Mouse (Mus musculus): ENCODE measurements around the gene Iqce.

Gene Iqce

DNA sequence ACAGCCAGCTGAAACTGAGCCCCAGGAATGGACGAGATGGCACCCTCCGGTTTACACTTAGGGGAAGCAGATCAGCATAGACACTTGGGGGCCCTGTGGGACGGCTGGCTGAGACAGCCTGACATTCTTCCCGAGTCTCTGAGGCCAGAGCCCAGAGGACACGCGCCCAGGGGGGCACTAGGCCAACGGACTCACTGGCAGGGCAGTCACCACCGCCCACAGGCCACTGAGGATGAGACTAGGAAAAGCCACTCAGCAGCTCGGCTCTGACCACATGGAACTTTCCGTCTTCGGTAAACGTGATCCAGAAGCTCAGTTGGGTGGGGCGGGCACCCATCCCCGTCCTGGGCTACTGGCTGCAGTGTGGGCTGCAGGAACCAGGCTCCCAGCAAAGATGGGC is 62.3 kb downstream of the Iqce start:
- peak; percentile 72 for DNase-seq (ENCODE audit: low read depth, low spot score)

DNA sequence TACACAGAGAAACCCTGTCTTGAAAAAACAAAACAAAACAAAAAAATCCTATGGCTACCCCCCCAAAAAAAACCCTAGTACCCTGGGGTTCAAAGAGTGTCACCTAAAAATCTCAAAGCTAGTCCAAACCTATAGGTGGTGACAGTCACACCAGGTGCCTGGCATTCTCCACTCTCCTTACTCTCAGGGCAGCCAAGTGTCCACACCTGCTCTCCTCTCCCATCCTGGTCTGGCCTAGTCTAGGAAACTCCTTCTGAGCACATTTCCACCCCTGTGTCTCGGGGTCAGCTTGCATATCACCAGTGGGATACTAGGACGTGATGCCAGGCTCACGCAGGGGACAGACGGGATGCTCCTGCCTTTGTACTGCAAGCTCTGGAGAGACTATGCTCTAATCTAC is 62.9 kb downstream of the Iqce start:
- DNase-seq (ENCODE audit: low read depth, low spot score), result no peak

- DNase-seq (ENCODE audit: low read depth, low spot score), result no peak
Observed at GRCm38 (mm10) chr5:140638484-140638883, 63.7 kb downstream of the Iqce start.

DNA sequence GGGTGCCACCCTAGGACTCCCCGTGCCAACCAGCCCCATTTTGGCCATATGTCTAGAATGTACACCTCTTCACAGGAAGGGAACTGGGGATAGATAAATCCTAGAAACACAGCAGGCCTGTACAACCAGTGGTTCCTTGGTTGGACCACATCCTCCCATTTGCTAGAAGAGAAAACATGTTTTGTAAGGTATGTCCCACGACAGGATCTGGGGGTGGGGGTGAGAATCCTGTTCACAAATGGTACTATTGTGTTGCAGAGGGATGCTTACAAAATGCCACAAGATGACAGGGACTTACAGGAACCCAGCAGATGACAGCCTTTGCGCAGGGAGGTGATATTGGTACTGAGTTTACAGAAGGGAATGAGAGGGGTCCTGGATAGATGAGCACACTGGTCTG is 64.2 kb downstream of the Iqce start:
- no peak for DNase-seq (ENCODE audit: low read depth, low spot score)

- no peak for DNase-seq (ENCODE audit: low read depth, low spot score)
Observed at GRCm38 (mm10) chr5:140637058-140637410, 65.1 kb downstream of the Iqce start.

DNA sequence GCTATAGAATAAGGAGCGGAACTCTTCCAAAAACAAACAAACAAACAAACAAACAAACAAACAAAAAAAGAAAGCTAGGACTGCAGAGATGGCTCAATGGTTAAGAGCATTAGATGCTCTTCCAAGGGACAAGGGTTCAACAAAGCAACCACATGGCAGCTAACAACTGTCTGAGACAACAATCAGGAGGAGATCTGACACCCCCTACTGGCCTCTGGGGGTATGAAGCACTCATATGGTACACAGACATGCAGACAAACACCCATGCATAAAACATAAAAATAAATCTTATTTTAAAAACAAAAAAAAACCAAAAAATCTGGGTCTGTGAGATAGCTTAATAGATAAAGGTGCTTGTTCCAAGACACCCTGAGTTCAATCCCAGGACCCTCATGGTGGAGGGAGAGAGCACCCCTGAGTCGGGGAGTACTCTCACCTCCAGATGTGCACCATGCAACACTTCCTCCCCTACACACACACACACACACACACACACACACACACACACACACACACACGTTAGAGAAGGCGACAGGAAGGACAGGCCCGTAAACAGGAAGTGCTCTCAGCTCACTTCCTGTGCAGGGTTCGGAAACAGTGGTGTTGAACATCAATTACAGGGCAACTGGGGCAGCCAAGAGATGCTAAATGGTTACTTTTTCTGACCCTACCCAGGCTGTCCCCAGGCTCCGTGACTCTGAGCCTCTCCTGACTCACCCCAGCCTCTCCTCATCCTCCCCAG is 65.7 kb downstream of the Iqce start:
- DNase-seq (ENCODE audit: low read depth, low spot score), result no peak

DNA sequence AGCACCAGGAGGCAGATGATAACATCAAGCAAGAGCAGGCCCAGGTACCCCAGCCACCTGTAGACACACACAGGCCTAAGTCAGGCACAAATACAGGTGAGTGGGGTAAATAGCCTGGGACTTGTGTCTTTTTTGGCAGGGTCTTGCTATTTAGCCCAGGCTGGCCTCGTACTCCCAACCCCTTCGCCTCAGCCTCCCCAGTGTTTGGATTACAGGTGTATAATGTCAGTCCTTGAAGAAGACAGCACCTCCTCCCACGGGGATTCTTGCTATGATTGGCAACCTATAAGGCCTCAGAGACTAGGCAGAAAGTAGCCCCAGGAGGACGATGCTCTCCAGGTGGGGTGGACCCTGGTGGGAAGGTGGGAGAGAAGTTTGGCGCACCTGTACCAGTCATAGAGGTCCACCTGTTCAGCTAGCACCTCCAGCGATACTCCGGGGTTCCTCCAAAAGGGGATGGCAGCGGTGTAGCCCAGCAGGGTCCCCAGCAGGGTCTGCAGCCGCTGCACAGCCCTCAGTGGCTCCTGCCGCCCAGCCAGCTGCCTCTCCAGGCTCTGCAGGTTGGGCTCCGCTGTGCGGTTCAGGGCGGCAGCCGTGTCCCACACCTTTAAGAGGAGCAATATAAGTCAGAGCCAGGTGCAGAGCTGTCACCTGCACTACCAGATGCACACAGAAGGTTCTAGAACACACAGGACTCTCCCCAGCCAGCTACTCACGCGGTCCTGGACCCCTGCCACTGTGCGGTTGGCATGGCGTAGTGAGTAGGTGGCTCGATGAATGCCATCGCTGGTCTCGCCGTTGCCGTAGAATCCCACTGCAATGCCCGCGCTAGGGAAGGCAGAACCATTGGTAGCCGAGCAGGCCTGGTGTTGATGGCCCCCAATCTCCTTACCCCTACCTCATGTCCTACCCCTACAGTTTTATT is 67.1 kb downstream of the Iqce start:
- no peak for DNase-seq (ENCODE audit: low read depth, low spot score)

GRCm38 (mm10) chr5:140633432-140633831 is 68.7 kb downstream of the Iqce start:
- no peak for DNase-seq (ENCODE audit: low read depth, low spot score)

GRCm38 (mm10) chr5:140628995-140629394 is 73.2 kb downstream of the Iqce start:
- no peak for DNase-seq (ENCODE audit: low read depth, low spot score)

DNA sequence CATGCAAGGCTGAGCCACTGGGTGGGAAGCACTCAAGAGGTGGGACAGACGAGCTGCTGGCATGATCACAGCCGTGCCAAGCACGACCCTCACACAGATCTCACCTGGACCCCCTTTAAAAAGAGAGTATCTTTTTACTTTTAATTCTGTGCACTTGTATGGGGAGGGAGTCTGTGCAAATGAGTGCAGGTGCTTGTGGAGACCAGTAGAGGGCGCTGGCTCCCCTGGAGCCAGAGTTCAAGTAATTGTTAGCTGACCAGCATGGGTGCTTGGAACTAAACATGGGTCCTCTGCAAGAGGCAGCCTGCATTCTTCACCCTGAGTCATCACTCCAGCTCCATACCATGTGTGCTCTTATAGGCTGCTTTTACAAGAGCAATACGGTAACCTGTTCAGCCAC is 74.6 kb downstream of the Iqce start:
- DNase-seq (ENCODE audit: low read depth, low spot score), result no peak

- DNase-seq (ENCODE audit: low read depth, low spot score), result no peak
Observed at GRCm38 (mm10) chr5:140624961-140625360, 77.2 kb downstream of the Iqce start.

DNA sequence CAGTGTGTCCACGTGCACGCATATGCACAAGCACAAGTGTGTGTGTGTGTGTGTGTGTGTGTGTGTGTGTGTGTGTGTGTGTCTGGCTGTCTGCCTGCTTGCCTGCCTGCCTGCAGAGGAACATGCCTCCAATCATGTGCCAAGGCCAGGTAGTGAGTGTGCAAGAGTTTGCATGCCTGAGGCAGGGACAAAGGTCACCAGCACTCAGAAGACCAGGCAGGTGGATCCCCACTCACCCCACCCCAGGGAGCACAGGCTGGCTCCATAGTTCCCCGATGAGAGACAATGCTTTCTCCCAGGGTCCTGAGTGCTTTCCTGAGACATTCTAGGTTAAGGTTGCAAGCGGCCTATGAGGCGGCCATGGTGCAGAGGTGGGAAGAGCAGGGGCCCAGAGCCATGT is 77.9 kb downstream of the Iqce start:
- no peak for DNase-seq (ENCODE audit: low read depth, low spot score)

DNA sequence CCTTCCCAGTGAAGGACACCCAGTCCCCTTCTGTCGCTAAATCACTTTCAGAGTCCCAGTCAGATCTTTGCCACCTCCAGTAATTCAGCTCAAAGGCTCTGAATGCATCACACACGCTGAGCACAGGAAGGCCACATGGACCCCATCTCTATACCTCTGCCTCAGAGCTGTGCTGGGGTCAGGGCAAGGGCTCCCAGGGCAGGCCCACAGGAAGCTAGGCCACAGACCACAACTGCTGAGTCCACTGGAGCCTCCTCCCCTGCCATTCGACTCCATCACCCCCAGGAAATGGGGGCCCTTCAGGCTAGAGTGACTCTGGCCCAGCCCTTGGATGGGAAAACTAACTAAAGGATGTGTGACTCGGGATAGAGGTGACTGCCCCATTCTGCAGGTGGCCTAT is 78.4 kb downstream of the Iqce start:
- no peak for DNase-seq (ENCODE audit: low read depth, low spot score)

DNA sequence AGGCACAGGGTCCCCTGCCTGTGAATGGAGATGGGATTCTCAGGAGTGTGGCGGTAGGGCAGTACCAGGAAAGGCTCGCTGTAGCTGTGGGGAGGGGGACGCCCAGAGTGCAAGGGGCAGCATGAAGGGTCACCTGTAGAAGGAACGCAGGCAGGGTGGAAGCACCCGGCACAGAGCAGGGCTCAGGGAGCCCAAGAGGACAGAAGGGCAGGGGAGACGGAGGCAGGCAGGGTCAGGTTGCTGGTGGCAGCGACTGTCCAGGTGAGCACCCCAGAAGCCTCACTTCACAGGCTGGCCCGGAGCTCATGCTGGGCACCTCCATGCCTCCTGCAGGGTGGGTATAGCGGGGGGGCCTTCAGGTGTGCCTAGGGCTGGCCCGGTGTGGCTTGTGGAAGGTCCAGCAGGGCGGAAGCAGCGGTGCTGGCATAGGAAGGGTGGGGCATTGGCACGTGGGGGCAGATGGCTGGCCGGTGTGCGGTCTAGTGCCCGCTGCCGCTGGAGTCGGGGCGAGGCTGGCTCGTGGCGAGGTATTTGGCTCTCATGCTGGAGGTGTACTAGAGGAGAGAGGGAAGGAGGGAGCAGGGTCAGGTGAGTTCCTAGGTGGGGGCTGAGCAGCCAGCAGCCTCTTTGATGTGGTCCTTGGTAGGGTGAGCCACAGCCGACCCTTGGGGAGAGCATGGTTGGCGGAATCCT is 79.1 kb downstream of the Iqce start:
- DNase-seq (ENCODE audit: low read depth, low spot score), result no peak

- no peak for DNase-seq (ENCODE audit: low read depth, low spot score)
Observed at GRCm38 (mm10) chr5:140621517-140621916, 80.7 kb downstream of the Iqce start.

DNA sequence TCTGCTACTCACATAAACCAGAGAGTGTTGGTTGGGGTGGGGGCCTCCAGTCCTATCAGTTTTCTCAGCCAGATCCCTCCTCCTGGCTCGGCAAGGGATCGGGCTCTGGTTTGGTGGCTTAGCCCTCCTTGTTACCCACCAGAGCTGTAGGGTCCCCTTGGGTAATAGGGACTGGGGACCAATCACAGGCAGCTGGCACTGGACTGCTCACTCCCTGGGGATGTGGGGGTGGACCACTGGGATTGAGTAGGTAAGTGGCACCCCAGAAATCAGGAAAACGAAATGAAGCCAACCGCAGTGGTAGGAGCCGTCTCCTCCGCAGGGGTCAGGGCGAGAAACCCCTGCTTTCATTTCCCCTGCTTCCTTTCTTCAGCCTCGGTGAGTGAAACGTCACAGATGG is 81.1 kb downstream of the Iqce start:
- DNase-seq (ENCODE audit: low read depth, low spot score), result no peak

DNA sequence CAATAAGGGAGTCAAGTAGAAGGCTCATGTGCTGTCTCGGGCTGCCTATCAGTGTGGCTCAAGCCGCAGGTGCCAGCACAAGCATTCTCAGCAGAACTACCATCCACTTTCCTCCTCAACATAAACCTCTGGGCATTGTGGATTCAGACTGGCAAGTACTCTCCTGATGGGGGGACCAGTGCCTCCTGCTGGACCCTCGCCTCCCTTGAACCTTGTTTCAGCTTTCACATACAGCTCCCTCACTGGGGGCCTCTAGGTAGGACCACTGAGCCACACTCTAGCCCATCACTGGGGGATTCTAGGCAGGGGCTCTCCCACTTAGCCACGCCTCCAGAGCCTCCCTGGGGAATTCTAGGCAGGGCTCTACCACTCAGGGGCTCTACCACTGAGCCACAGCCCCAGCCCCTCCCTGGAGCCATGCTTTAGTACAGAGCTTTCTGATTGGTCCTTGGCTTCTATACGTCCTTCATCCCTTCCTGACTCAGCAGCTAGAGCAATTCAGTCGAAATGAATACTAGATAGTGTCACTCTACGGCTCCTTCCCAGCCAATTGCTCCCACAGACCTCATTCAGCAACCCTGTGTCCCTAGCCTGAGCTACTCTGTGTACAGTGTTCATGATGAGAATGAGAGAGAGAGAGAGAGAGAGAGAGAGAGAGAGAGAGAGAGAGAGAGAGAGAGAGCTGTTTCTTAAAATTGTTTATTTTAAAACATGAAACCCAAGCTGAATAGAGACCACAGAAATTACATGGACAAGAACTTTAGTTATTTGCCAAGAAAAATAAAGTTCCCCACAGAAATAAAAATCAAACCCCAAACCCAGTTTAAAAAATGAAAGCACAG is 82.1 kb downstream of the Iqce start:
- no peak for DNase-seq (ENCODE audit: low read depth, low spot score)

DNA sequence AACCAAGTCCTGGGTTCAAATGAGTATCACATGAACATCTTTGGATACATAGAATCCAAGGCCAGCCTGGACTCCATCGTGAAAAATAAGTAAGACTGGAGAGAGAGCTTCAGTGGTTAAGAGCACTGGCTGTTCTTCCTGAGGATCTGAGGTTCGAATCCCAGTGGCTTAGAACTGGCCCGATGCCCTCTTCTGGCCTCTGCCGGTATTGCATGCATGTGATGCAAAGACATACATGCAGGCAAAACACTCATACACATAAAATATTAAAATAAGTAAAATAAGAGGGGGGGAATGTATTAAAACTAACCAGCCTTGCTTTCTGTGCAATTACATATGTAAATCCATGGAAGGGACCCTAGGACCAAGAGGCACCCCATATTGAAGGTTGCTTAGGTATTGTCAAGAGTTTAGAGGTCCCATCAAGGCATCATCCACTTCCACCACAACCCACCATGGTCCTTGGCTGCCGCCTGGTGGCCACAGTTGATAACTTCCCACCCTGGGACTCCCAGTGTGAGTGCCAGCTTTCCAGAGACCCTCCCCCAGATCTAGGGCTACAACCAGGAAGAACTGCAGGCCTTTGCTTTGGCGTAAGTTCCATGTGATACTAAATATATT is 82.9 kb downstream of the Iqce start:
- DNase-seq (ENCODE audit: low read depth, low spot score), result no peak

- peak; percentile 79 for DNase-seq (ENCODE audit: low read depth, low spot score)
Observed at GRCm38 (mm10) chr5:140617714-140618113, 84.5 kb downstream of the Iqce start.

- DNase-seq (ENCODE audit: low read depth, low spot score), result no peak
Observed at GRCm38 (mm10) chr5:140616691-140617090, 85.5 kb downstream of the Iqce start.

GRCm38 (mm10) chr5:140616110-140616503 is 86.1 kb downstream of the Iqce start:
- no peak for DNase-seq (ENCODE audit: low read depth, low spot score)
